Mouse (Mus musculus) intestine, embryonic 15.5 days (tissue): ENCODE results near the gene A430005L14Rik. TPM values are rescaled to one million over a fixed set of nuclear protein-coding genes. Genes with fewer than 3 reads are reported as not detected.
"Not testable (repeated sequence)": the region's sequence is repeated elsewhere in the genome, so short reads cannot be mapped to it uniquely, and the experiment has no call there.

Source experiments
- ATAC-seq: fragments of 200-750 bp; cut with Nextera tagmentation; 2 replicates; pipeline ENCODE4 v1.8.0; 2017; ENCODE audit warnings: moderate TSS enrichment, moderate library complexity
- H3K27ac ChIP-seq: fragments of 300-500 bp; sonication (generic); 2 replicates; pipeline ENCODE4 v1.5.1; 2015; ENCODE audit warnings: mild to moderate bottlenecking, inconsistent platforms
- H3K27me3 ChIP-seq: fragments of 300-500 bp; sonication (generic); replicated peaks from 2 replicates; pipeline ENCODE4 v1.6.1; 2015; ENCODE audit warnings: inconsistent platforms
- H3K36me3 ChIP-seq: fragments of 300-500 bp; sonication (generic); 2 replicates; pipeline ENCODE4 v1.6.1; 2015; ENCODE audit warnings: inconsistent platforms
- H3K4me1 ChIP-seq: fragments of 300-500 bp; sonication (generic); replicated peaks from 2 replicates; pipeline ENCODE4 v1.6.1; 2015; ENCODE audit warnings: inconsistent platforms
- H3K4me2 ChIP-seq: fragments of 300-500 bp; sonication (generic); replicated peaks from 2 replicates; pipeline ENCODE4 v1.6.1; 2015; ENCODE audit warnings: mild to moderate bottlenecking, inconsistent platforms
- H3K4me3 ChIP-seq: fragments of 300-500 bp; sonication (generic); replicated peaks from 2 replicates; pipeline ENCODE4 v1.5.1; 2015; ENCODE audit warnings: inconsistent platforms
- H3K9ac ChIP-seq: fragments of 300-500 bp; sonication (generic); 2 replicates; pipeline ENCODE4 v1.6.1; 2015; ENCODE audit warnings: inconsistent platforms
- H3K9me3 ChIP-seq: fragments of 300-500 bp; sonication (generic); 2 replicates; pipeline ENCODE4 v1.6.1; 2016; ENCODE audit warnings: inconsistent platforms
- WGBS: fragments of 180-500 bp; shearing (Covaris S2); methylation state at CpG from one replicate; pipeline ENCODE4 v1.1.7; 2015; 5-methylcytosine and 5-hydroxymethylcytosine counted together
- polyA plus RNA-seq: library from polyadenylated mRNA; unstranded; fragments of >200 nt; fragmentation: Nextera tagmentation; extraction: Ambion mirVana; gene quantifications from 2 replicates; pipeline ENCODE4 v1.2.1, GENCODE M21; 2015

A430005L14Rik gene
- 68.1 and 70.1 TPM in 2 replicates for polyA plus RNA-seq

DNA sequence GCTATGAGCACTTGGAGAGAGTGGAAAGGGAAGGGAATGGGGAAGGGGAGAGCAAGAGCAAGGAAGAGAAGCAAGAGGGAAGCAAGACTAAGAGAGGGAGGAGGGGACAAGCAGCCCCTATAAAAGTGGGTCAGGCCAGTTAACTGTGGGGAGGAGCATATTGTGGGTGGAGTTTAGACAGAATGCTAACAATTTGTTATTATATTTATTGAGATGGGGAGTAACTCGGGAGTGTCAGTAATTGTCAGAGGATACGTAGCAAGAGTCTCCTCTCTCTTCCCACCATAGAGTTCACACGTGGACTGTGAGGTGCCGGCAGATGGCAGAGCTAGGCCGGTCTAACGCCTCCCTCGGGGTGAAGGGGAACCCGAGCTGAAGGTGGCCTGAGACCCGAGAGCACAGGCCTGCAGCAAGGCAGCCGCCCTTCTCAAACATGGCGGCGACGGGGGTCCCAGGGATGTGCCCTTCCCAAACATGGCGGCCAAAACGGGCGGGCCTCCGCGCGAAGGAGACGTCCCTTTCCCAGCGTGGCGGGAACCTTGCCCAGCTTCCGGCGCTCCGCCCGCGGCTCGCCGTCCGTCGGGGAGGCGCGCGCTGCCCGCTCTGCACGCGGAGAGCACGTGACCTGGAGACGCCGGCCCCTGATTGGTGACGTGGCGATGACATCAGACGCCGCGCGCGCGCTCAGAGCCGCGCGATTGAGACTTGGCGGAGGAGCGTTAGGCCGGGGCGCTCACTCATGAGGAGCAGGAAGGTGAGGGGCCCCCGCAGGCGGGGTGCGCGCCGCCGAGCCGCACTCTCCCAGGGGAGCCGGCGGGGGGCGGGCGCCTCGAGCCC is at the start of gene A430005L14Rik:
Gene A430005L14Rik, plus strand, starts transcription at position 669 of the 837 bp plus-strand sequence.
- ATAC-seq: peak; percentile 97
- Histone ChIP-seq H3K4me3 (peak within 1 kb of the TSS; percentile 56), H3K27ac (peak within 1 kb of the TSS; percentile 84), H3K9ac (peak within 1 kb of the TSS; percentile 72), H3K27me3 (no peaks in the 10 kb centered on the region; the same call in 1 of the 2 replicates), H3K4me2 (peak within 1 kb of the TSS; percentile 74), H3K4me1 (peaks cover 3% of the 10 kb centered on the region; the same call in 1 of the 2 replicates), H3K9me3 (no peaks in the 10 kb centered on the region), H3K36me3 (peaks cover 9% of the 10 kb centered on the region)
- 1% methylated on average over 66 of the region's 67 CpGs for WGBS

DNA sequence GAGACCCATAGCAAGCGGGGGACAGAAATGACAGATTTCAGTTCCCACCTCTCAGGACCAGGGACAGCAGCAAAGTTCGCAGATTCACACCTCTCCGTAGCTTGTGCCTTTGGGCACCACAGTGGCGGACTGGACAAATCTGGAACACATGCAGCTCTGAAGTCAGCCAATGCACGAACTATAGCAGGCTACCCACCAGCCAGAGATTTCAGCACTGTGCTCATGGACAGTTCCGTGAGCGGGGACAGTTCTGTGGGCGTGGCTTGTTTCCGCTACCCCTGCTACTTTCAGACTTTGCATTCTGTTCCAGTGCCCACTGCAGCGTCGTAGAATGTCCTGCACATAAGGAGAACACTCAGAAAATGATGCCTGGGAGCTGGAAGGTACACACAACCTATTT is 49.5 kb upstream of the A430005L14Rik start:
- Histone ChIP-seq H3K9me3 (no peaks in the 10 kb centered on the region), H3K9ac (no peak overlapping the region), H3K4me3 (no peak overlapping the region), H3K4me2 (no peak overlapping the region), H3K27ac (no peak overlapping the region), H3K36me3 (no peaks in the 10 kb centered on the region), H3K27me3 (no peaks in the 10 kb centered on the region), H3K4me1 (no peaks in the 10 kb centered on the region)
- WGBS: 18% methylated on average over 11 of the region's 11 CpGs
- no peak for ATAC-seq

DNA sequence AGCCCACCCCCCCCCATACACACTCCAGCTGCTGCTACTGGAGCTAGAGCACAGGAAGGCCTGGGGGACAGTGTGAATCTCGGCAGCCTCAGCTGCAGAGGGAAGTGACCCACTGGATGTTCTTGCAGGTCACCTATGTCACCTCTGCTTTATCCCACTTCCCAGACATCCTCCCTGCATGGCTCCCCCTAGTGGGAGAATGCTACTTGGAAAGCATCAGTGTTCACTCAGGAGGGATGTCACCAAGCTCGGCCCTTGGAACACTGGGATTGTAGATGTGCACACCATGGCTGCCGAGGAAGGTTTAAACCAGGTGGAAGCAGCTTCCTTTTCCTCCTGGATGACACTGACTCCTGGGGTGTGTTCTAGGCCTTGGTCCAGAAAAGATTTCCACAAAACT is 43.4 kb upstream of the A430005L14Rik start:
- no peak for ATAC-seq
- WGBS: 64% methylated on average over 3 of the region's 3 CpGs
- Histone ChIP-seq H3K4me1 (no peaks in the 10 kb centered on the region), H3K4me3 (no peak overlapping the region), H3K27ac (no peak overlapping the region), H3K27me3 (no peaks in the 10 kb centered on the region), H3K9ac (no peak overlapping the region), H3K36me3 (no peaks in the 10 kb centered on the region), H3K4me2 (no peak overlapping the region), H3K9me3 (no peaks in the 10 kb centered on the region)

DNA sequence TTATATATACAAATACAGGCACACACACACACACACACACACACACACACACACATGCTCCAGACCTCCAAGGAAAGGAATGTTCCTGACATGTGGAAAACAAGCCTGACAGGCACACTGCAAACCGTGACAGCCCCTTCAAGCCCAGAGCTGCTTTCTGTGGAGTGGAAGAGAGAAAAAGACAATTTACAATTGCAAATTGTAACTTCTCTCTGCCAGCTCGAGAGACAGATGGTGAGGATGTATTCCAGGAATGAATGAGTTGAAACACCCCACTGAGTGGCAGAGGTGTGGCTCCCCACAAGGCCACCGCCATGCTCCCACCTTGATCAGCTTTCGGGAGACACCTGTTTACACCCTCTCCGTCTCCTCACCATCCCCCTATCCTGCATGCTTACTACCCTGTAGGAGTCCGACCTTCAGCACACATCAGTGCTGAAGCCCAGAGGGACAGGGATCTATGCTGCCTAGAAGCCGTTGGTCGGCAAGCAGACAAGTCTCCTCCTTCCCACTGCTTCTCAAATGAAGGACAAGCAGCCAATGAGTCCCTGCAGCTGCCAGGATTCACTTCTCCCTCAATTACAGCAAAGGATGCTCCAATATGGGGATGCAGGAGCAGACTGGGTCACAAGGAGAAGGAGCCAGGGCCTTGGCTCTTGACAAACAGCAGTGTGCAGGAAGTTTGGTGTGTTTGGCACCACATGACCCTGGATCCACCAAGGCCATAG is 39.1 kb upstream of the A430005L14Rik start:
- no peak overlapping the region for H3K4me2 ChIP-seq
- no peak for ATAC-seq

DNA sequence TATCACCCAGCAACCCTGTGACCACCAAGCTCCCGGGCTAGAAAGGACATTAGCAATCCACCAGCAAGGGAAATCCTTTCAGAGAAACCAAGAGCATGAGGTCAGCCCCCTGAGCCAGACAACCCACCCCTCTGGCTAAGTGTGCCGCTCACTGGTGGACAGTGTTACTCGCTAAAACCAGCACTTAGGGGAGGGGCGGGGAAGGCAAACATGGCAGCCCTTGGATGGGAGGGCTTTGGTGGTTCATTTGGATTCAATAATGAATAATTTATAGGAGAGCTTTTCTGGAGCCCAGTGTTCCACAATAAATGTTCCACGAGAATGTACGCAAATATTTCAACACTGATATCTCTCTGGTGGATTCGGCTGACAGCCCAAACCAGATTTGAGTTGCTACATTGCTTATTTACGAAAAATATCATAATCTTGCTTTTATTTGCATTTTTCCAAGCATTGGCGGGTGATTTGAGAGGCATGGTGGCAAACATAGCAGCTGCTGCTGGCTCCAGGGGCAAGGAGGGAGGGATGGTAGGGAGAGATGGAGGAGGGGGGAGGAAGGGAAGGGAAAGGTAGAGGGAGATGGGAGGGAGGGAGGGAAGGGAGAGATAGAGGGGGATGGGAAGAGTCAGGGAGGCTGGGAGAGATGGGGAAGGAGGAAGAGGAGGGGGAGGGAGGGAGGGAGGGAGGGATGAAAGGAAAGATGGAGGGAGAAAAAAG is 36.4 kb upstream of the A430005L14Rik start:
- Histone ChIP-seq H3K36me3 (no peaks in the 10 kb centered on the region), H3K9me3 (no peaks in the 10 kb centered on the region), H3K4me3 (no peak overlapping the region), H3K27me3 (no peaks in the 10 kb centered on the region), H3K27ac (no peak overlapping the region), H3K9ac (no peak overlapping the region), H3K4me2 (no peak overlapping the region), H3K4me1 (no peaks in the 10 kb centered on the region)
- ATAC-seq: no peak
- 61% methylated on average over 9 of the region's 9 CpGs for WGBS

More for the DNA sequence above, 39.1 kb upstream of the A430005L14Rik start:
- Histone ChIP-seq H3K9ac (no peak overlapping the region), H3K27ac (no peak overlapping the region), H3K9me3 (no peaks in the 10 kb centered on the region), H3K27me3 (no peaks in the 10 kb centered on the region), H3K36me3 (no peaks in the 10 kb centered on the region), H3K4me3 (no peak overlapping the region), H3K4me1 (no peaks in the 10 kb centered on the region)
- WGBS: 48% methylated on average over 8 of the region's 8 CpGs

DNA sequence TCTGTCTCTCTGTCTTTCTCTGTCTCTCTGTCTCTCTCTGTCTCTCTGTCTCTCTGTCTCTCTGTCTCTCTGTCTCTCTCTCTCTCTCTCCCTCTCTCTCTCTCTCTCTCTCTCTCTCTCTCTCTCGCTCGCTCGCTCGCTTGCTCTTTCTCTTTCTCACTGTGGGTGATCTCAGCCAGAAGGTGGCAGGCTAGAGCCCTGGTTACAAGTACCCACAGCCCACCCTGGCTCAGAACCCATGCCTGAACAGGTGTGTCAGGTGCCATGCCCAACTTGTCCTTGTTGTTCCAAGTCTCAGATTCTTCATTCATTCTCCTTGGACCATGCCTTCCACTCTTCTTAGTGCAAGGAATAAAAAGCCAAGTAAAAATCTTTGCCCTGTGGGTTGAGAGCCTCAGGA is 34.9 kb upstream of the A430005L14Rik start:
- not testable (repeated sequence) for H3K4me2 ChIP-seq, H3K9me3 ChIP-seq, H3K9ac ChIP-seq, H3K27ac ChIP-seq, H3K4me1 ChIP-seq, H3K4me3 ChIP-seq, H3K36me3 ChIP-seq, H3K27me3 ChIP-seq, ATAC-seq
- 51% methylated on average over 4 of the region's 4 CpGs for WGBS

DNA sequence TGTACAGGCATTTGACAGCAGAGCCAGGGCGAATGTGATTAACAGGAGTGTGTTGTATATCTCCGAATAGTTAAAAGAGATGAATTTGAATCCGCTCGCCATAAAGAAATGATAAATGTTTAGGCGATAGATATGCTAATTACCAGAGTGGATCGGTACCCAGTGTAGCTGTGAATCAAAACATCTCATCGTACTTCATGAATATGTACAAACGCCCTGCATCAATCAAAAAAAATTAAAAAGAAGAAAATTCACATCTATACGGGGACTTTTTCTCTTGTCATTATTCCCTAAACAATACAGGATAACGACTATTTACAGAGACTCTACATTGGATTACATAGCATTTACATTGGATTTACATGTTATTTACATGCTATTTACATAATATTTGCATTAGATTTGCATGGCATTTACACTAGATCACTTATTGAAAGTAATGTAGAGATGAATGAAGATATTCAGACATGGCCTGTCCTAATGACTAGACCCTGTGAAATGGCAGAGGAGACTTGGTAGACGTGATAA is 28.2 kb upstream of the A430005L14Rik start:
- Histone ChIP-seq H3K9me3 (no peaks in the 10 kb centered on the region), H3K4me3 (no peak overlapping the region), H3K4me2 (no peak overlapping the region), H3K27me3 (no peaks in the 10 kb centered on the region), H3K36me3 (no peaks in the 10 kb centered on the region), H3K4me1 (no peaks in the 10 kb centered on the region), H3K9ac (no peak overlapping the region), H3K27ac (no peak overlapping the region)
- ATAC-seq: no peak
- WGBS: 86% methylated on average over 11 of the region's 11 CpGs

DNA sequence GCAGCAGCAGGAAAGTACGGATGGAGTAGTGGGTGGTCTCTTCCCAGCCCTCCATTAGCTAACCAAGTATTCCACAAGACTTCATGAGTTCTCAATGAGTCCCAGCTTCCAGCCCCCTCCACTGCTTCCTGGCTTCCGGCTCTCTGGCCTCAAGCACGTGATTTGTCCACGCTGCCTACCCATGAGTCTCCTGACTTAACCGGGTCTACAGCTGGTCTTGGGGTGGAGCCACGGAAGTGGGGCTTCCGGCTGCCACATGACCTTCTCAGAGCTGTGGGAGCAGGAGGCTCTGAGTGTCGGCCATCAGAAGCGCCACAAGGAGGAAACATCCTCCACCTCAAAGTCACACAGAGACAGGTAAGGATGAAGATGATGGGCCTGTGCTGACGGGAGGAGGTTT is 27.6 kb upstream of the A430005L14Rik start:
- Histone ChIP-seq H3K4me1 (no peaks in the 10 kb centered on the region), H3K9ac (no peak overlapping the region), H3K27ac (no peak overlapping the region), H3K27me3 (no peaks in the 10 kb centered on the region), H3K4me2 (no peak overlapping the region), H3K36me3 (no peaks in the 10 kb centered on the region), H3K4me3 (no peak overlapping the region), H3K9me3 (no peaks in the 10 kb centered on the region)
- WGBS: 64% methylated on average over 10 of the region's 10 CpGs
- no peak for ATAC-seq

DNA sequence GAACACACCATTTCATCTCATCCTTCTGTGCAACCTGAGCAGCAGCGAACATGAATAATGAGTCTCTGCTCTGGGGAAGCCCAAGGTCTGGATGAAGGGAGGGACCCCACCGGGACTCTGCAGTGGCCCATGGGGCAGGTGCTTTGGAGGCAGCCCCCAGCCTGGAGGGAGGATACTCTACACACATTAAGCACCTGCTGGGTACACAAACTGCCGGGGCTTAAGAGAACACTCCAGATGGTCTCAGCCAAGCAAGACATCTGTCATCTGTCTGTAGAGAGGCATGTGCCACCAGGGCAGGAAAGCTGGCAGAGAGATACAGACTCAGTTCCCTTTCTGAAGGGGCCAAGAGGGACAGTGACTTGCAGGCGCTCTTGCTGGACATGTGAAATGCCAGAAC is 27.1 kb upstream of the A430005L14Rik start:
- Histone ChIP-seq H3K27ac (no peak overlapping the region), H3K9ac (no peak overlapping the region), H3K36me3 (no peaks in the 10 kb centered on the region), H3K4me1 (no peaks in the 10 kb centered on the region), H3K4me2 (no peak overlapping the region), H3K9me3 (no peaks in the 10 kb centered on the region), H3K27me3 (no peaks in the 10 kb centered on the region), H3K4me3 (no peak overlapping the region)
- ATAC-seq: no peak
- WGBS: 77% methylated on average over 4 of the region's 4 CpGs

DNA sequence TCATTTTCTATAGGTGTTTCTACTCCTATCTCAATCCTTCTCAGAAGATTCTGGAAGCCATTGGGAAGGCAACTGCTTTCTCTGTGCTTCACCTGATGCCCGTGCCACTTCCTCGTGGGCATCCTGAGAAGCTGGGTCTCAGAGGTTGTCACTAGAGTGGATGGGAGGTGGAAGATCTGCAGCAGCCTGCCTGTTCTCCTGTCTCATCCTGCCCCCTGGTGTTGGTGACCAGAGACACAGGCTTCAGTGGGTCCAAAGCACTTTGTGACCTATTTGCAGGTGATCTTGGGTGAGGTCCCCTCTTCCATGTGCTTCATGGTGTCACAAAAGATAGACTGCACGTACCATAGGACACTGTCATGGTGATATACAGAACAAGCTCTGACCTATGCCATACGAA is 13.8 kb upstream of the A430005L14Rik start:
- ATAC-seq: 0 out of 2 replicates have a peak, but pooled peaks have one; percentile 32
- 58% methylated on average over 4 of the region's 4 CpGs for WGBS

DNA sequence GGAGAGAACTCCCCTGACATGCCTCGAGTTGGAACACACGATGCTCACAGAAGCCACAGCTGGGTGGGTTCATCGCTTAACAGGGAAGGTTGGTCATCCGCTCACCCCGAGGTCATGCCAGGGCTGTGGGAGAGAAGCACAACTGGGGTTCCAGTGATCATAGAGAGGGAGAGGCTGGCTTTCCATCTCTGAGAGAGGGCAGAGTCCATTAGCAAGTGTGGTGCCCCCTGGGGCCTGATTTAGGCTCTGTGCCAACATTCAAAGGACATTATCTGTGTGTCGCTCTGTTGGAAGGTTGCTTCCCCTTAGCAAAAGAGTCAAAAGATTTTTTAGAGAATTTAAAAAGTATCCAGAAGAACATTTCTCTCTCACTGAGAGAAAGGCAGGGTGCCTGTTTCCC is 12.8 kb upstream of the A430005L14Rik start:
- ATAC-seq: peak; percentile 77
- 0 out of 2 replicates have a peak, but pooled peaks cover 3% of the 10 kb centered on the region for H3K4me1 ChIP-seq
- H3K9ac ChIP-seq: no peak overlapping the region
- no peak overlapping the region for H3K4me2 ChIP-seq
- WGBS: 55% methylated on average over 6 of the region's 6 CpGs
- H3K4me3 ChIP-seq: no peak overlapping the region
- no peak overlapping the region for H3K27ac ChIP-seq
- no peaks in the 10 kb centered on the region for H3K36me3 ChIP-seq
- H3K9me3 ChIP-seq: no peaks in the 10 kb centered on the region
- peaks cover 6% of the 10 kb centered on the region; the same call in 1 of the 2 replicates for H3K27me3 ChIP-seq

More for the DNA sequence above, 13.8 kb upstream of the A430005L14Rik start:
- Histone ChIP-seq H3K9ac (no peak overlapping the region), H3K4me3 (no peak overlapping the region), H3K4me1 (0 out of 2 replicates have a peak, but pooled peaks cover 3% of the 10 kb centered on the region), H3K27me3 (peaks cover 3% of the 10 kb centered on the region; the same call in 1 of the 2 replicates), H3K9me3 (no peaks in the 10 kb centered on the region), H3K27ac (no peak overlapping the region), H3K36me3 (no peaks in the 10 kb centered on the region), H3K4me2 (no peak overlapping the region)

DNA sequence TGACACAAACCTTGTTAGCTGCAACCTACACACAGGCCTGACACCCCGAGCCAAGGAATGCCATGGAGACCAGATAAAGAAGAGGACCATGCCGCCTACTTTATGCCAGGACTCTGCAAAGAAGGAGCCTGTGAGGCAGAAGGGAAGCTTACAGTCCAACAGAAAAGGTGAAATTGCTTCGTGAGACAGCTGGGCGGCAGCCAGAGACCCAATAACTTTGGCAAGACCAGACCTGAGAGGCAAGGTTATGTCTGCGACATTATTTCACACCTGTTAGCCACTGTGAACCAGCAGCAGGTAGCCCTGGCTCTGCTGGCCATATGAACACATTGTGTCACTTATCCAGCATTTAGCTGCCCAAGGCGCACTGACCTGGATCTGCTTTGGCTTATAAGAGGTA is 11.3 kb upstream of the A430005L14Rik start:
- Histone ChIP-seq H3K27ac (no peak overlapping the region), H3K4me2 (no peak overlapping the region), H3K27me3 (peaks cover 6% of the 10 kb centered on the region; the same call in 1 of the 2 replicates), H3K4me1 (0 out of 2 replicates have a peak, but pooled peaks cover 3% of the 10 kb centered on the region), H3K4me3 (no peak overlapping the region), H3K9me3 (no peaks in the 10 kb centered on the region), H3K36me3 (no peaks in the 10 kb centered on the region), H3K9ac (no peak overlapping the region)
- WGBS: 75% methylated on average over 6 of the region's 6 CpGs
- no peak for ATAC-seq
